Mouse (Mus musculus) embryonic facial prominence, embryonic 12.5 days (tissue): ENCODE data around the gene Nutm1. TPM values are rescaled to one million over a fixed set of nuclear protein-coding genes. Genes with fewer than 3 reads are reported as not detected.

Experiments used
- ATAC-seq: fragments of 200-750 bp; cut with Nextera tagmentation; 2 replicates; pipeline ENCODE4 v1.8.0; 2017; ENCODE audit not compliant: insufficient number of reproducible peaks, insufficient read depth, low FRiP score, low TSS enrichment
- H3K27ac ChIP-seq: fragments of 300-500 bp; sonication (generic); 2 replicates; pipeline ENCODE4 v1.5.1; 2016; ENCODE audit warnings: mild to moderate bottlenecking
- H3K27me3 ChIP-seq: fragments of 300-500 bp; sonication (generic); 2 replicates; pipeline ENCODE4 v1.6.1; 2016; ENCODE audit warnings: mild to moderate bottlenecking, moderate library complexity
- H3K36me3 ChIP-seq: fragments of 300-500 bp; sonication (generic); 2 replicates; pipeline ENCODE4 v1.6.1; 2016; ENCODE audit warnings: mild to moderate bottlenecking
- H3K4me1 ChIP-seq: fragments of 300-500 bp; sonication (generic); 2 replicates; pipeline ENCODE4 v1.6.1; 2016
- H3K4me2 ChIP-seq: fragments of 300-500 bp; sonication (generic); replicated peaks from 2 replicates; pipeline ENCODE4 v1.6.1; 2016; ENCODE audit warnings: mild to moderate bottlenecking, moderate library complexity
- H3K4me3 ChIP-seq: fragments of 300-500 bp; sonication (generic); 2 replicates; pipeline ENCODE4 v1.5.1; 2016; ENCODE audit warnings: mild to moderate bottlenecking
- H3K9ac ChIP-seq: fragments of 300-500 bp; sonication (generic); 2 replicates; pipeline ENCODE4 v1.6.1; 2016; ENCODE audit warnings: mild to moderate bottlenecking, moderate library complexity
- H3K9me3 ChIP-seq: fragments of 300-500 bp; sonication (generic); 2 replicates; pipeline ENCODE4 v1.6.1; 2016; ENCODE audit warnings: mild to moderate bottlenecking, moderate library complexity
- WGBS: fragments of 180-500 bp; shearing (Covaris S2); methylation state at CpG from one replicate; pipeline ENCODE4 v1.1.7; 2016; 5-methylcytosine and 5-hydroxymethylcytosine counted together
- polyA plus RNA-seq: library from polyadenylated mRNA; unstranded; fragments of >200 nt; fragmentation: Nextera tagmentation; extraction: Ambion mirVana; gene quantifications from 2 replicates; pipeline ENCODE4 v1.2.1, GENCODE M21; 2016

Gene Nutm1
- polyA plus RNA-seq, 1 experiment from 2014 or later = not detected

GRCm38 (mm10) chr2:112254675-112255515, 4.2 kb downstream of the Nutm1 start:
- no peaks in the 10 kb centered on the region for H3K27me3 ChIP-seq
- H3K9me3 ChIP-seq = no peaks in the 10 kb centered on the region
- H3K36me3 ChIP-seq = no peaks in the 10 kb centered on the region
- H3K4me1 ChIP-seq = no peaks in the 10 kb centered on the region
- no peak overlapping the region for H3K27ac ChIP-seq
- no peak overlapping the region for H3K4me3 ChIP-seq
- WGBS = 68% methylated on average over 7 of the region's 7 CpGs
- ATAC-seq = no peak
- no peak overlapping the region for H3K9ac ChIP-seq
- H3K4me2 ChIP-seq = no peak overlapping the region

GRCm38 (mm10) chr2:112249780-112250453, 9.2 kb downstream of the Nutm1 start:
- H3K4me2 ChIP-seq = no peak overlapping the region
- no peak overlapping the region for H3K27ac ChIP-seq
- no peaks in the 10 kb centered on the region for H3K27me3 ChIP-seq
- H3K36me3 ChIP-seq = no peaks in the 10 kb centered on the region
- 85% methylated on average over 10 of the region's 10 CpGs for WGBS
- no peak for ATAC-seq
- no peak overlapping the region for H3K4me3 ChIP-seq
- H3K9me3 ChIP-seq = no peaks in the 10 kb centered on the region
- H3K4me1 ChIP-seq = no peaks in the 10 kb centered on the region
- H3K9ac ChIP-seq = no peak overlapping the region

- H3K36me3 ChIP-seq = peaks cover 5% of the 10 kb centered on the region
- no peaks in the 10 kb centered on the region for H3K9me3 ChIP-seq
- 87% methylated on average over 10 of the region's 10 CpGs for WGBS
- H3K4me3 ChIP-seq = no peak overlapping the region
- ATAC-seq = no peak
- no peaks in the 10 kb centered on the region for H3K4me1 ChIP-seq
- no peak overlapping the region for H3K4me2 ChIP-seq
- H3K27ac ChIP-seq = no peak overlapping the region
- H3K9ac ChIP-seq = no peak overlapping the region
- H3K27me3 ChIP-seq = no peaks in the 10 kb centered on the region
These were observed 11.8 kb downstream of the Nutm1 start for GRCm38 (mm10) chr2:112247323-112247722.

- H3K4me3 ChIP-seq = no peak overlapping the region
- H3K27ac ChIP-seq = no peak overlapping the region
- H3K4me1 ChIP-seq = no peaks in the 10 kb centered on the region
- H3K36me3 ChIP-seq = peaks cover 5% of the 10 kb centered on the region
- ATAC-seq = no peak
- WGBS = 87% methylated on average over 6 of the region's 6 CpGs
- no peaks in the 10 kb centered on the region for H3K9me3 ChIP-seq
- H3K9ac ChIP-seq = no peak overlapping the region
- H3K27me3 ChIP-seq = no peaks in the 10 kb centered on the region
- H3K4me2 ChIP-seq = no peak overlapping the region
These were observed 12.9 kb downstream of the Nutm1 start for GRCm38 (mm10) chr2:112246193-112246592.

GRCm38 (mm10) chr2:112245307-112245706, 13.8 kb downstream of the Nutm1 start:
- Histone ChIP-seq H3K27me3 (no peaks in the 10 kb centered on the region), H3K4me3 (no peak overlapping the region), H3K9me3 (no peaks in the 10 kb centered on the region), H3K4me1 (peaks cover 7% of the 10 kb centered on the region; the same call in 1 of the 2 replicates), H3K9ac (no peak overlapping the region), H3K4me2 (no peak overlapping the region), H3K27ac (no peak overlapping the region), H3K36me3 (peaks cover 5% of the 10 kb centered on the region)
- no peak for ATAC-seq
- WGBS = 71% methylated on average over 5 of the region's 5 CpGs

GRCm38 (mm10) chr2:112241787-112242186, 17.3 kb downstream of the Nutm1 start:
- H3K36me3 ChIP-seq = peaks cover 5% of the 10 kb centered on the region
- no peak for ATAC-seq
- H3K9ac ChIP-seq = no peak overlapping the region
- WGBS = 71% methylated on average over 14 of the region's 14 CpGs
- no peaks in the 10 kb centered on the region for H3K9me3 ChIP-seq
- H3K4me1 ChIP-seq = peaks cover 7% of the 10 kb centered on the region
- H3K27me3 ChIP-seq = no peaks in the 10 kb centered on the region
- no peak overlapping the region for H3K4me3 ChIP-seq
- H3K4me2 ChIP-seq = no peak overlapping the region
- H3K27ac ChIP-seq = no peak overlapping the region

- H3K9me3 ChIP-seq = no peaks in the 10 kb centered on the region
- peak overlapping the region; percentile 76 for H3K4me3 ChIP-seq
- H3K36me3 ChIP-seq = peaks cover 5% of the 10 kb centered on the region
- WGBS = under 1% methylated on average over 27 of the region's 28 CpGs
- H3K9ac ChIP-seq = peak overlapping the region; percentile 77
- peak; percentile 48 for ATAC-seq
- peaks cover 7% of the 10 kb centered on the region for H3K4me1 ChIP-seq
- peak overlapping the region; percentile 86 for H3K4me2 ChIP-seq
- H3K27me3 ChIP-seq = no peaks in the 10 kb centered on the region
- peak overlapping the region; percentile 96 for H3K27ac ChIP-seq
These were observed 19.0 kb downstream of the Nutm1 start for GRCm38 (mm10) chr2:112239935-112240721.

- Histone ChIP-seq H3K27me3 (no peaks in the 10 kb centered on the region), H3K4me2 (peak within 1 kb of the TSS; percentile 86), H3K4me3 (peak within 1 kb of the TSS; percentile 76), H3K9ac (peak within 1 kb of the TSS; percentile 77), H3K9me3 (no peaks in the 10 kb centered on the region), H3K4me1 (peaks cover 7% of the 10 kb centered on the region), H3K27ac (peak within 1 kb of the TSS; percentile 96), H3K36me3 (peaks cover 2% of the 10 kb centered on the region)
- under 1% methylated on average over 92 of the region's 94 CpGs for WGBS
- peak; percentile 83 for ATAC-seq
These were observed 19.7 kb downstream of the Nutm1 start, which contains the start of gene Lpcat4 for GRCm38 (mm10) chr2:112239212-112239934. Lpcat4 (plus strand) TSS chr2:112239468.

GRCm38 (mm10) chr2:112238006-112238405, 21.1 kb downstream of the Nutm1 start:
- no peak overlapping the region for H3K4me2 ChIP-seq
- 10% methylated on average over 4 of the region's 4 CpGs for WGBS
- no peak for ATAC-seq
- no peak overlapping the region for H3K4me3 ChIP-seq
- peaks cover 7% of the 10 kb centered on the region for H3K4me1 ChIP-seq
- no peak overlapping the region for H3K9ac ChIP-seq
- H3K9me3 ChIP-seq = no peaks in the 10 kb centered on the region
- no peaks in the 10 kb centered on the region for H3K27me3 ChIP-seq
- H3K27ac ChIP-seq = no peak overlapping the region
- no peaks in the 10 kb centered on the region for H3K36me3 ChIP-seq

- H3K27me3 ChIP-seq = no peaks in the 10 kb centered on the region
- H3K4me2 ChIP-seq = no peak overlapping the region
- H3K4me3 ChIP-seq = no peak overlapping the region
- no peak for ATAC-seq
- peaks cover 7% of the 10 kb centered on the region for H3K4me1 ChIP-seq
- H3K36me3 ChIP-seq = no peaks in the 10 kb centered on the region
- H3K9ac ChIP-seq = no peak overlapping the region
- H3K9me3 ChIP-seq = no peaks in the 10 kb centered on the region
- H3K27ac ChIP-seq = no peak overlapping the region
- WGBS = 86% methylated on average over 2 of the region's 2 CpGs
These were observed 22.5 kb downstream of the Nutm1 start for GRCm38 (mm10) chr2:112236620-112237019.

- Histone ChIP-seq H3K4me1 (no peaks in the 10 kb centered on the region), H3K9me3 (no peaks in the 10 kb centered on the region), H3K27ac (no peak overlapping the region), H3K4me2 (no peak overlapping the region), H3K9ac (no peak overlapping the region), H3K4me3 (no peak overlapping the region), H3K27me3 (no peaks in the 10 kb centered on the region), H3K36me3 (no peaks in the 10 kb centered on the region)
- ATAC-seq = no peak
- 76% methylated on average over 1 of the region's 1 CpGs for WGBS
These were observed 26.5 kb downstream of the Nutm1 start for GRCm38 (mm10) chr2:112232623-112233022.
